In genomic region chr9:103672881-103673280, GRCm38 (mm10) we compare ENCODE assay signal across 15 mouse cellular contexts.
"Had no signal": no experiment of that assay in that cellular context is flagged by ENCODE, and none has a peak within 500 bp of the region (broad histone marks: within the 10 kb centered on the region; RNA-seq: fewer than 3 reads in every experiment).

No protein-coding gene starts in this region.

- H3K9me3 ChIP-seq: limb, embryonic 12.5 days; midbrain, embryonic 10.5 days; neural tube, embryonic 15.5 days; stomach, embryonic 15.5 days had no signal

- DNase-seq: liver; lung, adult 2 months; lung, postnatal 36 days; midbrain, embryonic 14.5 days; right cerebral cortex, postnatal 4 days; thymus, adult 2 months; thymus, postnatal 36 days had no signal

- H3K4me3 ChIP-seq: layer of hippocampus, adult 2 months; limb, embryonic 12.5 days; liver, embryonic 15.5 days; midbrain, embryonic 10.5 days; myocyte; neural tube, embryonic 15.5 days; stomach, embryonic 15.5 days had no signal

- H3K27ac ChIP-seq: layer of hippocampus, adult 2 months; limb, embryonic 12.5 days; liver, embryonic 15.5 days; midbrain, embryonic 10.5 days; neural tube, embryonic 15.5 days; stomach, embryonic 15.5 days had no signal

- H3K36me3 ChIP-seq: limb, embryonic 12.5 days; liver, embryonic 15.5 days; midbrain, embryonic 10.5 days; neural tube, embryonic 15.5 days; stomach, embryonic 15.5 days had no signal

- H3K4me1 ChIP-seq: liver, embryonic 15.5 days; stomach, embryonic 15.5 days had no signal

- H3K27me3 ChIP-seq: limb, embryonic 12.5 days; liver, embryonic 15.5 days; neural tube, embryonic 15.5 days; stomach, embryonic 15.5 days had no signal

- ATAC-seq: lung, postnatal 0 days had no signal

- H3K4me2 ChIP-seq: limb, embryonic 12.5 days; liver, embryonic 15.5 days; neural tube, embryonic 15.5 days; stomach, embryonic 15.5 days had no signal

- H3K9ac ChIP-seq: limb, embryonic 12.5 days; liver, embryonic 15.5 days; neural tube, embryonic 15.5 days; stomach, embryonic 15.5 days had no signal
